Comparison of ENCODE assay signal across 8 mouse cellular contexts in genomic region chr19:8819596-8820423, GRCm38 (mm10). TPM values are rescaled to one million over a fixed set of nuclear protein-coding genes. Genes with fewer than 3 reads are reported as not detected.
DNase-seq lines count a peak whose midpoint lies in the region; ATAC-seq and TF ChIP-seq lines count a peak whose summit lies in the region.

TSS of gene Hnrnpul2 (plus strand) at chr19:8820010.

- CTCF ChIA-PET in Patski (lab: Charles Lee), result interaction anchor here (1.1 kb wide), 1 partner anchor 11 kb away, joined by 3 read pairs; no protein-coding TSS in a partner anchor

- in situ Hi-C loops in Patski (cut with MboI; ENCODE audit: low pct_unique_long_range_greater_than_20kb), result loop anchor here (5.0 to 10.0 kb wide), 2 partner anchors 68 to 245 kb away; no protein-coding TSS in a partner anchor

- H3K4me3 ChIP-seq in hindbrain, embryonic 14.5 days (replicated peaks; ENCODE audit: low read length), result peak within 1 kb of the TSS; percentile 90

- peak; percentile 82 for ATAC-seq in Patski
- peak; percentile 96 for ATAC-seq in hindbrain, embryonic 14.5 days (ENCODE audit: low FRiP score)

- peak within 1 kb of the TSS; percentile 96 for H3K27ac ChIP-seq in hindbrain, embryonic 14.5 days

- peaks cover 31% of the 10 kb centered on the region for H3K36me3 ChIP-seq in hindbrain, embryonic 14.5 days (replicated peaks; ENCODE audit: control insufficient read depth, insufficient read depth)

- DNase-seq in Patski (ENCODE audit: low read depth, low spot score), result peak; percentile 97
- peak; percentile 99 for DNase-seq in cerebellum, postnatal 25 days
- peak; percentile 96 for DNase-seq in frontal cortex, postnatal 25 days (ENCODE audit: low spot score in 2 of 2)
- DNase-seq in hindbrain, embryonic 14.5 days (ENCODE audit: low spot score), result peak; percentile 97
- peak; percentile 99 for DNase-seq in layer of hippocampus, postnatal 36 days
- DNase-seq in lung, postnatal 36 days, result peak; percentile 99
- peak; percentile 99 for DNase-seq in retina, postnatal 1 day
- DNase-seq in urinary bladder, adult 18-20 months (ENCODE audit: low spot score in 2 of 2), result peak; percentile 94 to 98

- no peaks in the 10 kb centered on the region for H3K27me3 ChIP-seq in Patski
- no peaks in the 10 kb centered on the region for H3K27me3 ChIP-seq in hindbrain, embryonic 14.5 days (ENCODE audit: control insufficient read depth, insufficient read depth, low read length)

- peak within 1 kb of the TSS; percentile 76 for H3K4me2 ChIP-seq in hindbrain, embryonic 14.5 days (replicated peaks)

- POLR2A ChIA-PET in Patski (lab: Charles Lee), result interaction anchor here (0.6 to 2.1 kb wide), 12 partner anchors 13 to 97 kb away, joined by 3 to 7 read pairs (median 4); partner anchors contain the start of genes Gng3, Polr2g and Slc3a2

- H3K9ac ChIP-seq in hindbrain, embryonic 14.5 days, result peak within 1 kb of the TSS; percentile 90

- H3K9me3 ChIP-seq in hindbrain, embryonic 14.5 days (ENCODE audit: control insufficient read depth, low read length), result no peaks in the 10 kb centered on the region

- H3K4me1 ChIP-seq in hindbrain, embryonic 14.5 days (replicated peaks; ENCODE audit: control insufficient read depth, insufficient read depth, low read length), result peaks cover 47% of the 10 kb centered on the region

- TF ChIP-seq CTCF in Patski (IDR thresholded peaks at IDR 0.05), result no peak

- WGBS in hindbrain, embryonic 14.5 days, result under 1% methylated on average over 81 of the region's 83 CpGs

RNA-seq across cellular contexts. Expression of gene Hnrnpul2, which starts in this region (rescaled TPM):
- polyA plus RNA-seq in Patski (2021), result 136 TPM
- polyA plus RNA-seq in hindbrain, embryonic 14.5 days (2014; fragmentation: Nextera tagmentation; extraction: Ambion mirVana), result 8.0 and 8.4 TPM in 2 replicates
- 100 to 1,000 TPM; 123 to 126 TPM for total RNA-seq in layer of hippocampus, postnatal 36 days (2021)

Comparison
In these comparisons a context has a peak if more than half of its experiments do, and no peak if none do; other contexts are left out.
1. Peak in every context shown above with its lines: DNase-seq, ATAC-seq, H3K4me3 ChIP-seq and H3K27ac ChIP-seq.
2. RNA of gene Hnrnpul2 (polyA plus RNA-seq): 136 TPM in Patski (single experiment); 8.0 to 8.4 TPM in hindbrain, embryonic 14.5 days; every median in the first group is over 10 times any median in the second.